Comparison of ENCODE assay signal across 10 mouse cellular contexts in the genomic region with DNA sequence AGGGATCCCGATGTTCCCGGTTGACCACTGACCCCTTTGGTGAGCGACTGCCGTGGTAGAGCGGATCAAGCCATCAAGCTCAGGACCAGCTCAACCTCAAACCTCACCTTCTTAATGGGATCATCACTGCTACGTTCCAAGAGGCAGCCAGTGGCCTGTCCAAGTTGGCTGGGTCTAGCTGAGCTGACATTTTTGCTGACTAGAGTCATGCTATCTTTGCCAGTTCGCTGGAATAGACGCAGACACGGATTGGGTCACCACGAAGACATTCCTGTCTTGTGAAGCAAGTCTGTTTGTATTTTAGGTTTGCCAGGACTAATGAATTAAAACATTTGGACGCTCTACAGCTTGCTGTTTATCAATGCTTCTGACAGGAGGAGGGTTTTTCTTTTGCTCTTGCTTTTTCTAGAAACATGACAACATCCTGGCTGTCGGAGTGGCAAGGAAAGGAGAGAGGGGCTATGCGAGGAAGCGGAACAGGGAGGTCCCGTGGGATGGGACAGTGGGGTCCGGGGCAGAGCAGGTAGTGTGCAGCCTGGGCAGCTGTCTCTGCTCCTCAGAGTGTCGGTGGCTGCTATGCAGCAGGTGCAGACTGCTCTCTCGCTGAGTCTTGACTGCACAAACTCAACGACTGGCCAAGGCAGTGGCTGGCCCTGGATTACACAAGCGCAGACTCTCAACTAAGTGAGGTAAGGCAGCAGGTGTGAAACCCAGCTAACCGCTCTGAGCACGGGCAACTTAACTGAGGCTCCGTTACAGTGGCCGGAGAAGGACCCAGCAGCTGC. TPM values are rescaled to one million over a fixed set of nuclear protein-coding genes. Genes with fewer than 3 reads are reported as not detected.
A peak's percentile ranks its signal among the peaks of the same experiment; 100 is the strongest.
DNase-seq lines count a peak whose midpoint lies in the region; ATAC-seq and TF ChIP-seq lines count a peak whose summit lies in the region.
"Had no signal": no experiment of that assay in that cellular context is flagged by ENCODE, and none has a peak within 500 bp of the region (broad histone marks: within the 10 kb centered on the region; RNA-seq: fewer than 3 reads in every experiment).

A gene (plus strand): TSS at position 424 of the 785 bp plus-strand sequence.

- ATAC-seq in limb, embryonic 11.5 days (ENCODE audit: insufficient number of reproducible peaks, low FRiP score, low TSS enrichment, low read depth), result peak; percentile 54; the same call in 1 of the 2 replicates
- peak; percentile 87 for ATAC-seq in kidney, embryonic 14.5 days (ENCODE audit: low FRiP score, low TSS enrichment)
- ATAC-seq: CD4-positive, CD25-positive, alpha-beta regulatory T cell, adult 4 months had no signal

- H3K27ac ChIP-seq in limb, embryonic 11.5 days (replicated peaks; ENCODE audit: low read depth, low read length), result no peak within 1 kb of the TSS
- H3K27ac ChIP-seq in limb, embryonic 10.5 days, result no peak within 1 kb of the TSS
- H3K27ac ChIP-seq in heart, adult 2 months, result peak within 1 kb of the TSS; percentile 23
- H3K27ac ChIP-seq in kidney, embryonic 14.5 days (ENCODE audit: low read depth, low read length), result peak within 1 kb of the TSS; percentile 52

- intact Hi-C loops in heart, adult 2 months (cut with DNase I), result no loop called here

- WGBS in limb, embryonic 11.5 days, result 86% methylated on average over 24 of the region's 24 CpGs
- 86% methylated on average over 24 of the region's 24 CpGs for WGBS in limb, embryonic 10.5 days
- WGBS in heart, adult 2 months, result 43% methylated on average over 24 of the region's 24 CpGs
- 26% methylated on average over 24 of the region's 24 CpGs for WGBS in kidney, embryonic 14.5 days

- H3K9me3 ChIP-seq in limb, embryonic 11.5 days (ENCODE audit: control insufficient read depth, low read length), result no peaks in the 10 kb centered on the region
- H3K9me3 ChIP-seq in limb, embryonic 10.5 days (replicated peaks), result no peaks in the 10 kb centered on the region
- H3K9me3 ChIP-seq in kidney, embryonic 14.5 days (ENCODE audit: control insufficient read depth, low read length), result no peaks in the 10 kb centered on the region

- no peaks in the 10 kb centered on the region for H3K36me3 ChIP-seq in limb, embryonic 11.5 days (ENCODE audit: control insufficient read depth, insufficient read depth, low read length)
- H3K36me3 ChIP-seq in limb, embryonic 10.5 days, result no peaks in the 10 kb centered on the region
- no peaks in the 10 kb centered on the region for H3K36me3 ChIP-seq in heart, adult 2 months (ENCODE audit: control insufficient read depth, insufficient read depth, low read length)
- H3K36me3 ChIP-seq in kidney, embryonic 14.5 days (ENCODE audit: control insufficient read depth, insufficient read depth, low read length), result no peaks in the 10 kb centered on the region
- no peaks in the 10 kb centered on the region for H3K36me3 ChIP-seq in myocyte (ENCODE audit: control insufficient read depth, insufficient read depth)

- no peaks in the 10 kb centered on the region for H3K79me2 ChIP-seq in heart, adult 2 months (replicated peaks; ENCODE audit: control insufficient read depth, insufficient read depth, low read length)
- H3K79me2 ChIP-seq in myocyte (ENCODE audit: control insufficient read depth, insufficient read depth), result no peaks in the 10 kb centered on the region

- no peak for TF ChIP-seq EP300 in heart, adult 2 months (IDR thresholded peaks at IDR 0.05; ENCODE audit: insufficient read depth, low read depth, low read length)

- H3K27me3 ChIP-seq in limb, embryonic 11.5 days (ENCODE audit: control insufficient read depth, insufficient read depth, low read length), result no peaks in the 10 kb centered on the region
- H3K27me3 ChIP-seq in limb, embryonic 10.5 days (ENCODE audit: low read depth, poor library complexity, severe bottlenecking), result no peaks in the 10 kb centered on the region
- H3K27me3 ChIP-seq in heart, adult 2 months (ENCODE audit: control insufficient read depth, insufficient read depth, low read length), result no peaks in the 10 kb centered on the region
- H3K27me3 ChIP-seq in kidney, embryonic 14.5 days (ENCODE audit: control insufficient read depth, insufficient read depth, low read length), result no peaks in the 10 kb centered on the region
- H3K27me3 ChIP-seq in myocyte (ENCODE audit: control insufficient read depth, insufficient read depth, insufficient read length), result no peaks in the 10 kb centered on the region

- H3K9ac ChIP-seq in limb, embryonic 11.5 days (ENCODE audit: low read length), result no peak within 1 kb of the TSS
- no peak within 1 kb of the TSS for H3K9ac ChIP-seq in heart, adult 2 months (ENCODE audit: low read depth, low read length)
- peak within 1 kb of the TSS; percentile 24; the same call in 1 of the 2 replicates for H3K9ac ChIP-seq in kidney, embryonic 14.5 days (ENCODE audit: low read depth, low read length)

- H3K4me3 ChIP-seq in limb, embryonic 11.5 days (ENCODE audit: low read depth, low read length), result no peak within 1 kb of the TSS
- no peak within 1 kb of the TSS for H3K4me3 ChIP-seq in limb, embryonic 10.5 days
- peak within 1 kb of the TSS; percentile 23; the same call in 1 of the 2 replicates for H3K4me3 ChIP-seq in heart, adult 2 months
- peak within 1 kb of the TSS; percentile 13; the same call in 1 of the 2 replicates for H3K4me3 ChIP-seq in kidney, embryonic 14.5 days (ENCODE audit: low read length)
- H3K4me3 ChIP-seq in myocyte, result peak within 1 kb of the TSS; percentile 10

- DNase-seq in limb, embryonic 11.5 days (ENCODE audit: low spot score), result no peak
- DNase-seq in limb, embryonic 10.5 days (ENCODE audit: low spot score), result no peak
- DNase-seq in heart, adult 2 months, result peak; percentile 35 to 63
- DNase-seq in cerebellum, postnatal 25 days, result no peak
- DNase-seq in layer of hippocampus, adult 9-10 months (ENCODE audit: low spot score), result no peak
- no peak for DNase-seq in layer of hippocampus, adult 18-20 months (ENCODE audit: low spot score in 2 of 2)

- TF ChIP-seq POLR2A in heart, adult 2 months (IDR thresholded peaks at IDR 0.05; ENCODE audit: insufficient read depth, low read depth, low read length), result no peak
- peak; percentile 8 for TF ChIP-seq POLR2A in myocyte (IDR thresholded peaks at IDR 0.05; ENCODE audit: insufficient read length, low read depth)

- TF ChIP-seq CTCF in heart, adult 2 months (IDR thresholded peaks at IDR 0.05), result no peak

- no peaks in the 10 kb centered on the region for H3K4me1 ChIP-seq in limb, embryonic 11.5 days (ENCODE audit: control insufficient read depth, insufficient read depth, low read length)
- no peaks in the 10 kb centered on the region for H3K4me1 ChIP-seq in limb, embryonic 10.5 days
- no peaks in the 10 kb centered on the region for H3K4me1 ChIP-seq in heart, adult 2 months (ENCODE audit: control insufficient read depth, insufficient read depth, low read length)
- H3K4me1 ChIP-seq in kidney, embryonic 14.5 days (ENCODE audit: control insufficient read depth, insufficient read depth, low read length), result peaks cover 8% of the 10 kb centered on the region; the same call in 1 of the 2 replicates

- H3ac ChIP-seq in myocyte (ENCODE audit: control insufficient read depth, insufficient read length), result no peak within 1 kb of the TSS

- H3K4me2 ChIP-seq in limb, embryonic 11.5 days (ENCODE audit: low read depth, severe bottlenecking), result no peak within 1 kb of the TSS
- H3K4me2 ChIP-seq in kidney, embryonic 14.5 days (replicated peaks; ENCODE audit: low read depth, low read length), result peak within 1 kb of the TSS; percentile 27
- H3K4me2 ChIP-seq in myocyte (ENCODE audit: low read depth), result peak within 1 kb of the TSS; percentile 78

TF ChIP-seq in myocyte, 11 proteins besides CTCF, POLR2A, EP300 and RAD21:
- TF ChIP-seq MYOG (IDR thresholded peaks at IDR 0.05; ENCODE audit: control insufficient read depth in 1 of 3, insufficient read depth in 1 of 3, insufficient read length in 2 of 3, low read depth in 2 of 3) (peak; percentile 53 to 98 (median 97)), TCF12 (IDR thresholded peaks at IDR 0.05; ENCODE audit: insufficient read depth, poor library complexity, severe bottlenecking) (peak; percentile 41), MYOD1 (IDR thresholded peaks at IDR 0.05; ENCODE audit: control insufficient read depth in 1 of 3, insufficient read length in 2 of 3, low read depth in 2 of 3) (peak; percentile 91 to 100 (median 100)), REST (IDR thresholded peaks at IDR 0.05; ENCODE audit: insufficient read depth, insufficient read length) (no peak), TCF3 (IDR thresholded peaks at IDR 0.05; ENCODE audit: insufficient read length, low read depth) (peak; percentile 90), MAX (IDR thresholded peaks at IDR 0.05; ENCODE audit: low read depth) (no peak), SRF (IDR thresholded peaks at IDR 0.05; ENCODE audit: control insufficient read depth, insufficient read length, low read depth) (no peak), E2F4 (IDR thresholded peaks at IDR 0.05; ENCODE audit: insufficient read depth) (no peak)

RNA-seq across cellular contexts. Expression of the gene that starts here (rescaled TPM):
- not detected in 2 replicates for polyA plus RNA-seq in limb, embryonic 11.5 days (2014; fragmentation: Nextera tagmentation; extraction: Ambion mirVana)
- not detected in 2 replicates for polyA plus RNA-seq in limb, embryonic 10.5 days (2016; fragmentation: Nextera tagmentation; extraction: Ambion mirVana)
- 1 to 10 TPM; 2.0 to 2.2 TPM for total RNA-seq in heart, adult 2 months (2021)
- polyA plus RNA-seq in heart, adult 2 months (2012; rRNA removed), result 1.5 and 1.6 TPM in 2 replicates
- polyA plus RNA-seq in kidney, embryonic 14.5 days (2014; fragmentation: Nextera tagmentation; extraction: Ambion mirVana), result 0.69 and 1.4 TPM in 2 replicates
- 2.2 TPM for polyA plus RNA-seq in myocyte (2012; fragmentation: generic; extraction: Trizol)
- under 1 TPM in 1 of 2 experiments, not detected in 1; 0.32 TPM for total RNA-seq in layer of hippocampus, adult 18-20 months (2021)
- total RNA-seq: megakaryocyte, adult 5-6 weeks had no signal
- polyA plus RNA-seq: CD4-positive, CD25-positive, alpha-beta regulatory T cell, adult 4 months had no signal

Comparison
In these comparisons a context has a peak if more than half of its experiments do, and no peak if none do; other contexts are left out.
1. Peak in ATAC-seq in limb, embryonic 11.5 days; RNA of the gene not detected or under 1 TPM.
2. DNase-seq: peak in heart, adult 2 months (2 of 2); none in limb, embryonic 11.5 days (single experiment), limb, embryonic 10.5 days (single experiment), cerebellum, postnatal 25 days (0 of 2), layer of hippocampus, adult 9-10 months (single experiment) and layer of hippocampus, adult 18-20 months (0 of 2).
3. H3K27ac ChIP-seq: peak in heart, adult 2 months (single experiment) and kidney, embryonic 14.5 days (single experiment); none in limb, embryonic 11.5 days (single experiment) and limb, embryonic 10.5 days (single experiment).
4. H3K4me3 ChIP-seq: peak in heart, adult 2 months (single experiment), kidney, embryonic 14.5 days (single experiment) and myocyte (single experiment); none in limb, embryonic 11.5 days (single experiment) and limb, embryonic 10.5 days (single experiment).